Mouse (Mus musculus) liver, postnatal 0 days (tissue): ENCODE results near the gene Dagla. TPM values are rescaled to one million over a fixed set of nuclear protein-coding genes. Genes with fewer than 3 reads are reported as not detected.

ENCODE experiments used
- ATAC-seq: fragments of 200-750 bp; cut with Nextera tagmentation; 2 replicates; pipeline ENCODE4 v1.8.0; 2017; ENCODE audit warnings: mild to moderate bottlenecking, moderate library complexity
- DNase-seq: peaks from one replicate; pipeline ENCODE4 v3.0.0-alpha.2; 2016
- H3K27ac ChIP-seq: fragments of 300-500 bp; sonication (generic); 2 replicates; pipeline ENCODE4 v1.5.1; 2014; ENCODE audit warnings: antibody characterized with exemption, moderate library complexity, mild to moderate bottlenecking, low read depth
- H3K27me3 ChIP-seq: fragments of 300-500 bp; sonication (generic); 2 replicates; pipeline ENCODE4 v1.6.1; 2014; ENCODE audit warnings: low read length, control low read depth, mixed read lengths; ENCODE audit not compliant: insufficient read depth
- H3K36me3 ChIP-seq: fragments of 300-500 bp; sonication (generic); replicated peaks from 2 replicates; pipeline ENCODE4 v1.6.1; 2014; ENCODE audit warnings: mild to moderate bottlenecking, control low read depth, low read length, moderate library complexity, mixed read lengths; ENCODE audit not compliant: insufficient read depth
- H3K4me1 ChIP-seq: fragments of 300-500 bp; sonication (generic); 2 replicates; pipeline ENCODE4 v1.6.1; 2014; ENCODE audit warnings: antibody characterized with exemption, mild to moderate bottlenecking, control low read depth; ENCODE audit not compliant: insufficient read depth
- H3K4me2 ChIP-seq: fragments of 300-500 bp; sonication (generic); 2 replicates; pipeline ENCODE4 v1.6.1; 2014; ENCODE audit warnings: low read depth, mild to moderate bottlenecking, low read length, moderate library complexity, mixed read lengths
- H3K4me3 ChIP-seq: fragments of 300-500 bp; sonication (generic); 2 replicates; pipeline ENCODE4 v1.5.1; 2014; ENCODE audit warnings: low read depth, low read length
- H3K9ac ChIP-seq: fragments of 300-500 bp; sonication (generic); replicated peaks from 2 replicates; pipeline ENCODE4 v1.6.1; 2014; ENCODE audit warnings: mild to moderate bottlenecking, moderate library complexity
- H3K9me3 ChIP-seq: fragments of 300-500 bp; sonication (generic); 2 replicates; pipeline ENCODE4 v1.6.1; 2016; ENCODE audit warnings: mild to moderate bottlenecking, control low read depth, low read length, mixed read lengths
- CTCF ChIP-seq: sonication (generic); IDR thresholded peaks from 2 replicates; pipeline ENCODE4 v1.5.1; 2016; ENCODE audit warnings: antibody characterized with exemption, low read depth
- EP300 ChIP-seq: IDR thresholded peaks from 2 replicates; pipeline ENCODE4 v1.6.1; 2016; ENCODE audit warnings: antibody characterized with exemption, low read depth, mild to moderate bottlenecking
- WGBS: fragments of 180-500 bp; shearing (Covaris S2); extraction: QIAGEN DNeasy Blood & Tissue Kit; methylation state at CpG from one replicate; pipeline ENCODE4 v1.1.7; 2014; ENCODE audit not compliant: insufficient replicate concordance; 5-methylcytosine and 5-hydroxymethylcytosine counted together
- polyA plus RNA-seq: library from polyadenylated mRNA; unstranded; fragments of >200 nt; fragmentation: Nextera tagmentation; extraction: Ambion mirVana; gene quantifications from 2 replicates; pipeline ENCODE4 v1.2.1, GENCODE M21; 2015

Dagla gene
- polyA plus RNA-seq, 1 experiment from 2014 or later, result 0.21 TPM

- TF ChIP-seq CTCF (no peak), EP300 (no peak)
- Histone ChIP-seq H3K27ac (no peak overlapping the region), H3K27me3 (no peaks in the 10 kb centered on the region), H3K4me3 (no peak overlapping the region), H3K9ac (no peak overlapping the region), H3K9me3 (no peaks in the 10 kb centered on the region), H3K4me2 (no peak overlapping the region), H3K36me3 (no peaks in the 10 kb centered on the region), H3K4me1 (peaks cover 8% of the 10 kb centered on the region; the same call in 1 of the 2 replicates)
- DNase-seq (no peak), ATAC-seq (no peak)
- 64% methylated on average over 4 of the region's 4 CpGs for WGBS
Measured at GRCm38 (mm10) chr19:10298268-10298667, 6.4 kb downstream of the Dagla start.

GRCm38 (mm10) chr19:10297041-10297503 lies 7.6 kb downstream of the Dagla start:
- no peaks in the 10 kb centered on the region for H3K27me3 ChIP-seq
- H3K27ac ChIP-seq, result peak overlapping the region; percentile 18; the same call in 1 of the 2 replicates
- no peaks in the 10 kb centered on the region for H3K9me3 ChIP-seq
- 0 out of 2 replicates have a peak overlapping the region, but pooled peaks have one; percentile 7 for H3K9ac ChIP-seq
- ATAC-seq (peak; percentile 21; the same call in 1 of the 2 replicates), DNase-seq (no peak)
- TF ChIP-seq EP300 (no peak), CTCF (no peak)
- H3K4me1 ChIP-seq, result peaks cover 8% of the 10 kb centered on the region; the same call in 1 of the 2 replicates
- 41% methylated on average over 8 of the region's 8 CpGs for whole genome bisulfite sequencing
- no peak overlapping the region for H3K4me2 ChIP-seq
- H3K36me3 ChIP-seq, result no peaks in the 10 kb centered on the region
- H3K4me3 ChIP-seq, result no peak overlapping the region

GRCm38 (mm10) chr19:10296306-10296705 lies 8.4 kb downstream of the Dagla start:
- H3K27ac ChIP-seq, result peak overlapping the region; percentile 69; the same call in 1 of the 2 replicates
- 59% methylated on average over 5 of the region's 5 CpGs for WGBS
- H3K4me2 ChIP-seq, result no peak overlapping the region
- DNase-seq (no peak), ATAC-seq (no peak)
- no peaks in the 10 kb centered on the region for H3K27me3 ChIP-seq
- H3K36me3 ChIP-seq, result no peaks in the 10 kb centered on the region
- no peaks in the 10 kb centered on the region for H3K9me3 ChIP-seq
- H3K4me3 ChIP-seq, result no peak overlapping the region
- TF ChIP-seq CTCF, result no peak
- no peak overlapping the region for H3K9ac ChIP-seq
- H3K4me1 ChIP-seq, result peaks cover 8% of the 10 kb centered on the region; the same call in 1 of the 2 replicates

GRCm38 (mm10) chr19:10294631-10295562 lies 9.8 kb downstream of the Dagla start:
- Histone ChIP-seq H3K9ac (no peak overlapping the region), H3K4me2 (no peak overlapping the region), H3K27ac (peak overlapping the region; percentile 69), H3K9me3 (no peaks in the 10 kb centered on the region), H3K4me3 (no peak overlapping the region), H3K36me3 (no peaks in the 10 kb centered on the region), H3K4me1 (peaks cover 13% of the 10 kb centered on the region), H3K27me3 (no peaks in the 10 kb centered on the region)
- TF ChIP-seq EP300, result no peak
- TF ChIP-seq CTCF, result no peak
- whole genome bisulfite sequencing, result 52% methylated on average over 20 of the region's 20 CpGs
- DNase-seq (no peak), ATAC-seq (peak; percentile 29)

GRCm38 (mm10) chr19:10293987-10294386 lies 10.7 kb downstream of the Dagla start:
- WGBS, result 84% methylated on average over 5 of the region's 5 CpGs
- Histone ChIP-seq H3K4me2 (no peak overlapping the region), H3K27ac (no peak overlapping the region), H3K4me1 (peaks cover 17% of the 10 kb centered on the region), H3K4me3 (no peak overlapping the region), H3K36me3 (no peaks in the 10 kb centered on the region), H3K9ac (no peak overlapping the region), H3K9me3 (no peaks in the 10 kb centered on the region), H3K27me3 (no peaks in the 10 kb centered on the region)
- DNase-seq, result no peak
- ATAC-seq, result no peak
- TF ChIP-seq CTCF, result no peak
- no peak for TF ChIP-seq EP300

GRCm38 (mm10) chr19:10291896-10292490 lies 12.7 kb downstream of the Dagla start:
- Histone ChIP-seq H3K36me3 (no peaks in the 10 kb centered on the region), H3K9ac (no peak overlapping the region), H3K4me1 (peaks cover 17% of the 10 kb centered on the region), H3K4me3 (no peak overlapping the region), H3K27me3 (no peaks in the 10 kb centered on the region), H3K4me2 (no peak overlapping the region), H3K27ac (no peak overlapping the region), H3K9me3 (no peaks in the 10 kb centered on the region)
- TF ChIP-seq CTCF (no peak), EP300 (no peak)
- no peak for ATAC-seq
- 50% methylated on average over 9 of the region's 9 CpGs for WGBS
- DNase-seq, result no peak
